In the genomic region with DNA sequence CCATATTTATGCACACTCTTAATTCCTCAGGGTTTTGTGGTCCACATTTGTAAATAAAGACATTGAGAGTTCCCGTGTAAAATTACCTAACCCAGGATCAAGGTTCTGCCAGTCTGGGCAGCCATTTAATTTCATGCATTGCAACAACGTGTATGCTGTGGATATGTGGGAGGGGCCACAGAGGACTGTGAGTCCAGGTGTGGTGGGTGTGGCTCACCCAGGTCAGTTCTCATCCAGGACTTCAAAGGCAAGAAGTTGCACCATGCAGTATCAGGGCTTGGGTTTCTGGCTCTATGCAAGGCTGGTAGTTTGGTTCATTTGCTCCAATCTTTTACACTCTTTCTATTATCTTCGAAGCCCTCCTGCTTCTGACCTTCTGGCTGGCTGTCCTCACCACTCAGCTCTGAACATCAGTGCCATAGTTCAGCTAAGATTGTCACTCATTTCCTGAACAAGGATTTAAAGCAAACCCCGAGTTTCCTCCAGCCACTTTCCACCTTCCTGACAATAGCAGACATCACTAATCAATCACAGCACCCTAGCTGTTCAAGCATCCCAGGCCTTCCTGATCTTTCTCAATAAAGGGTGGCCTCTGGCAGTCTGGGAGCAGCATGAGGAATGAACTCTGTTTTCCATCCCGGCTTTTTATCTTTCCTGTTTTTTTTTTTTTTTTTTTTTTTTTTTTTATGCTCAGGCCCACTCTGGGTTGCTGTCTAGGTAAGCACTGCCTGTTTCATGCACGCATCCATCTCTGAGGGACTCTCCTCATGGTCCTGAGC, we compare ENCODE assay signal across 1 mouse cellular context.
TF ChIP-seq lines count a peak whose summit lies in the region.

No protein-coding gene starts in this region.

TF ChIP-seq in CH12.LX, 34 proteins besides CTCF, POLR2A, EP300 and RAD21 (continued from another document):
- TF ChIP-seq POLR2AphosphoS2 (IDR thresholded peaks at IDR 0.05; ENCODE audit: low read depth, low read length) (no peak), GABPA (IDR thresholded peaks at IDR 0.05; ENCODE audit: insufficient replicate concordance, low read depth, low read length) (no peak), MEF2A (IDR thresholded peaks at IDR 0.05; ENCODE audit: borderline replicate concordance, low read depth, low read length) (0 out of 2 replicates have a peak, but pooled peaks have one; percentile 14), UBTF (IDR thresholded peaks at IDR 0.05; ENCODE audit: low read depth, low read length) (no peak), TBP (conservative IDR thresholded peaks at IDR 0.05; ENCODE audit: low read depth, low read length) (0 out of 2 replicates have a peak, but pooled peaks have one; percentile 16), NELFE (IDR thresholded peaks at IDR 0.05; ENCODE audit: low read depth, low read length) (no peak), ZMIZ1 (IDR thresholded peaks at IDR 0.05; ENCODE audit: low read depth, low read length) (no peak), USF2 (conservative IDR thresholded peaks at IDR 0.05; ENCODE audit: low read depth, low read length) (no peak), ZKSCAN1 (IDR thresholded peaks at IDR 0.05; ENCODE audit: borderline replicate concordance, low read depth, low read length) (no peak), SIN3A (IDR thresholded peaks at IDR 0.05; ENCODE audit: low read length) (no peak), MAX (IDR thresholded peaks at IDR 0.05; ENCODE audit: low read length) (no peak), CHD1 (IDR thresholded peaks at IDR 0.05; ENCODE audit: low read depth, low read length) (0 out of 2 replicates have a peak, but pooled peaks have one; percentile 46), HCFC1 (IDR thresholded peaks at IDR 0.05; ENCODE audit: low read depth, low read length) (0 out of 2 replicates have a peak, but pooled peaks have one; percentile 25), NRF1 (IDR thresholded peaks at IDR 0.05; ENCODE audit: low read depth, low read length) (no peak), E2F4 (IDR thresholded peaks at IDR 0.05; ENCODE audit: insufficient replicate concordance, low read depth, low read length) (no peak), ZC3H11A (IDR thresholded peaks at IDR 0.05; ENCODE audit: low read depth, low read length) (no peak), USF1 (IDR thresholded peaks at IDR 0.05; ENCODE audit: low read depth, low read length) (no peak), ELF1 (IDR thresholded peaks at IDR 0.05; ENCODE audit: low read depth, low read length) (peak; percentile 39), MXI1 (IDR thresholded peaks at IDR 0.05; ENCODE audit: low read depth, low read length) (no peak), JUND (conservative IDR thresholded peaks at IDR 0.05; ENCODE audit: low read depth, low read length) (no peak), BHLHE40 (IDR thresholded peaks at IDR 0.05; ENCODE audit: low read depth, low read length) (no peak), KAT2A (IDR thresholded peaks at IDR 0.05; ENCODE audit: insufficient replicate concordance, low read length) (no peak), PAX5 (IDR thresholded peaks at IDR 0.05; ENCODE audit: low read length) (no peak), JUN (IDR thresholded peaks at IDR 0.05; ENCODE audit: insufficient read depth, low read depth, low read length) (no peak), ZNF384 (IDR thresholded peaks at IDR 0.05; ENCODE audit: low read depth, low read length) (peak; percentile 80)
